Mouse (Mus musculus) liver (tissue): Measurements from ENCODE around the gene Rab8a.
A peak's percentile ranks its signal among the peaks of the same experiment; 100 is the strongest.
"Not testable (repeated sequence)": the region's sequence is repeated elsewhere in the genome, so short reads cannot be mapped to it uniquely, and the experiment has no call there.

Source experiments
- DNase-seq: peaks from one replicate; pipeline ENCODE4 v3.0.0-alpha.2; 2020; ENCODE audit warnings: mixed read lengths

Gene Rab8a

GRCm38 (mm10) chr8:72160707-72161697 lies at the start of gene Rab8a:
Rab8a (plus strand) TSS chr8:72161200.
- peak; percentile 99 for DNase-seq

- DNase-seq, result no peak
Observed at GRCm38 (mm10) chr8:72112486-72112885, 48.5 kb upstream of the Rab8a start.

GRCm38 (mm10) chr8:72115202-72115601 lies 45.8 kb upstream of the Rab8a start:
- DNase-seq, result no peak

GRCm38 (mm10) chr8:72118616-72119015 lies 42.4 kb upstream of the Rab8a start:
- DNase-seq, result no peak

- not testable (repeated sequence) for DNase-seq
Observed at GRCm38 (mm10) chr8:72121486-72121885, 39.5 kb upstream of the Rab8a start.

GRCm38 (mm10) chr8:72121997-72122396 lies 39.0 kb upstream of the Rab8a start:
- DNase-seq, result no peak

- DNase-seq, result no peak
Observed at GRCm38 (mm10) chr8:72127834-72128233, 33.2 kb upstream of the Rab8a start.

- peak; percentile 30 for DNase-seq
Observed at GRCm38 (mm10) chr8:72131251-72131650, 29.7 kb upstream of the Rab8a start.

- DNase-seq, result no peak
Observed at GRCm38 (mm10) chr8:72131901-72132300, 29.1 kb upstream of the Rab8a start.

GRCm38 (mm10) chr8:72132417-72132816 lies 28.6 kb upstream of the Rab8a start:
- no peak for DNase-seq

- no peak for DNase-seq
Observed at GRCm38 (mm10) chr8:72132891-72133290, 28.1 kb upstream of the Rab8a start.

- peak; percentile 15 for DNase-seq
Observed at GRCm38 (mm10) chr8:72133507-72133906, 27.5 kb upstream of the Rab8a start.

- DNase-seq, result peak; percentile 71
Observed at GRCm38 (mm10) chr8:72134756-72135445, 26.1 kb upstream of the Rab8a start, which contains the start of gene Tpm4. Tpm4 (plus strand) TSS chr8:72134975.

GRCm38 (mm10) chr8:72135446-72136301 lies 25.3 kb upstream of the Rab8a start:
- peak; percentile 46 for DNase-seq

GRCm38 (mm10) chr8:72136302-72136978 lies 24.6 kb upstream of the Rab8a start:
- DNase-seq, result peak; percentile 48

- no peak for DNase-seq
Observed at GRCm38 (mm10) chr8:72137431-72137830, 23.6 kb upstream of the Rab8a start.

- no peak for DNase-seq
Observed at GRCm38 (mm10) chr8:72138456-72138855, 22.5 kb upstream of the Rab8a start.

- DNase-seq, result no peak
Observed at GRCm38 (mm10) chr8:72143256-72143824, 17.7 kb upstream of the Rab8a start.

- no peak for DNase-seq
Observed at GRCm38 (mm10) chr8:72144345-72144975, 16.5 kb upstream of the Rab8a start.

GRCm38 (mm10) chr8:72145511-72145910 lies 15.5 kb upstream of the Rab8a start:
- no peak for DNase-seq

- no peak for DNase-seq
Observed at GRCm38 (mm10) chr8:72146056-72146455, 14.9 kb upstream of the Rab8a start.
